Mouse (Mus musculus) kidney, postnatal 14 days (tissue): Measurements from ENCODE around the gene Nppa.
"Not testable (repeated sequence)": the region's sequence is repeated elsewhere in the genome, so short reads cannot be mapped to it uniquely, and the experiment has no call there.

Source experiments
- DNase-seq: peaks from one replicate; pipeline ENCODE4 v3.0.0; 2022; ENCODE audit warnings: mixed read lengths

Nppa gene

GRCm38 (mm10) chr4:148012216-148012615 is 11.7 kb downstream of the Nppa start:
- peak; percentile 42 for DNase-seq

- no peak for DNase-seq
Observed at GRCm38 (mm10) chr4:148015418-148015817, 14.9 kb downstream of the Nppa start.

DNA sequence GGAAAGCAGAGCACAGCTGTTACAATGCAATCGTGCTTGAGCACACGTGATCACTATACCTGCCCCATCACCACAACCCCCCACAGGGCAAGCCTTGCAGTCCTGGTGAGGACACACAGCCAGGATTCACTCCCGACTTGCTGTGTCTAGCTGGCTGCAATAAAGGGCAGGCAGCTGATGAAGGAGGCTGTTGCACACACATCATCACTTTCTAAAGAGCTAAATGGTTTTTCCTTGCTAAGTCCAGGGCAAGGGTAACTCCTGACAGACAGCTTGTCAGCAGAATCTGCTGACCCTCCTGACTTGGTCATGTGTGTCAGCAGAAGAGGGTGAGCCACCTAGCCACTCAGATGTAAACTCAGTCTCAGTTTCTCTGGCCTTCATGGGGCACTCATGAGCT is 16.5 kb downstream of the Nppa start:
- peak; percentile 50 for DNase-seq

DNA sequence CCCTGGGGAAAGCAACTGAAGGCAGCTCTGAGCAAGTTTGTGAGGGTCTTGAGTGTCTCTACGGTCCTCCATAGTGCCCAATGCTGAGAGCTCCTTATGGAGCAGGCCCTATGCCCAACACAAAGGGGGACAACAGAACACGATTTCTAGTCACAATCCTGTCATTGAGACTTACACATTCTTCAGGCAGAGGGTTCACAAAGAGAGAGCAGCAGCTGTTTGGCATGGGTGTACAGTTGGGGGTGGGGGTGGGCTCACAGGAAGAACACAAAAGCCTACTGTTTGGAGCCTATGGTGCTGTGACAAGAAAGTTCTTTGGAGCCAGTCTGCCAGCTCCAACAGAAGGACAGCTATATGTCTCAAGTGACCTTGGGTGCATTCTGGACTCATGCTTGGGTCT is 17.9 kb downstream of the Nppa start:
- DNase-seq, result no peak

GRCm38 (mm10) chr4:148024003-148024402 is 23.5 kb downstream of the Nppa start:
- peak; percentile 67 for DNase-seq

DNA sequence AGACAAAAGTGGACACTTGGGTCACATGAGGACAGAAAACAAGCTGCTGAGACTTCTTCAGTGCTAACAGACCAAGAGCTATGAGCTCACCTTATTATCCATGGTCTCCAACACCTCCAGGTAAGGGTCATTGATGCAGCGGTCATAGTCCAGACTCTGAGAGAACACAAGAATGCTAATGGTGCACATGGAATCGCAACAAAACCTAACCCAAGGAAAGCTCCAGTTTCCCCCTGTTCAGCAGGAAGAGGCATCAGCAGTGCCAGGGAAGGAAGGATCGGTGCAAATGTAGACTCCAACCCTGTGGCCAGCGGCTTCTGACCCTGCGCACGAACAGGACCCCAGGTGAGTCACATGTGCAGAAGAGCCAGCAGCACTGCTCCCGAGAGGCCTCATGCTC is 28.8 kb downstream of the Nppa start:
- DNase-seq, result peak; percentile 33

DNA sequence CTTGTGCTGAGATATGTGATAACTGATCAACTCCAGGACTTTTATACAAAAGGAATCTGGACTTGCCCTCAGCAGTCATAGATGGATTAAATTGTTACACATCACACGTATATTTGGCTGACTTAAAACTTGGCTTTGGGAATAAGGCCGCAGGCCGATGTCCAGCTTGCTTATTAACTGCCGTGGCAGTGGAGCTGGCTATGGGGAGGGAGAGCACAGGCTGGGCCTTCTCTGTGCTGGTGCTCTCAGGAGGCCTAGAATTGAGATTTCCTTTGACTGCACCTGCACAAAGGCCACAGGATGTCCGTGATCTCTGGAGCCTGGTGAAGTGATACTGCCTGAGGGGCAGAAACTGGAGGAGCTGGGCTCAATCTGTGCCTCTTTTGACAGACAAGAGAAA is 30.0 kb downstream of the Nppa start:
- DNase-seq, result peak; percentile 70

DNA sequence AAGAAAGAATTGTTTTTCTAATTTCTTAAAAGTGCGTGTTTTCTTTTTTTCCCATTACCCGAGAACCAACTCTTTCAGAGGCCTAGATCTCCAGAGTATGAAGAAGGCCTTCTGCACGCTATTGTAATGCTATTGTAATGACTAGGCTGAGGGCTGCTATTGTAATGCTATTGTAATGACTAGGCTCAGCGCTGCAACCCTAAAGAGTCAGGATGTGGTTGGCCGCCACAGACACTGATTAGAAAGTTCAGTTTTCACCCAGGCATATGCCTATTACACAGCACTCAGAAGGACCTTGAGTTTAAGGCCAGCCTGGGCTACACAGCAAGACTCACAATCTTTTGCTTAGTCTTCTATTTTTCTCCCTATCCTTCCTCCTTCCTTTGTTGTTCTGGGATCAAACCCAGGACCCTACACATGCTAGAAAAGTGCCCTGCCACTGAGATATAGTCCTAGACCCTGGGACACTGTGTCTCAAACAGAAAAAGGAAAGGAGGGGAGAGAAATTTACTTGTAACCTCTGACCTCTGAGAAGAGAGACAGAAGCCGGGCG is 33.4 kb downstream of the Nppa start:
- DNase-seq, result no peak

DNA sequence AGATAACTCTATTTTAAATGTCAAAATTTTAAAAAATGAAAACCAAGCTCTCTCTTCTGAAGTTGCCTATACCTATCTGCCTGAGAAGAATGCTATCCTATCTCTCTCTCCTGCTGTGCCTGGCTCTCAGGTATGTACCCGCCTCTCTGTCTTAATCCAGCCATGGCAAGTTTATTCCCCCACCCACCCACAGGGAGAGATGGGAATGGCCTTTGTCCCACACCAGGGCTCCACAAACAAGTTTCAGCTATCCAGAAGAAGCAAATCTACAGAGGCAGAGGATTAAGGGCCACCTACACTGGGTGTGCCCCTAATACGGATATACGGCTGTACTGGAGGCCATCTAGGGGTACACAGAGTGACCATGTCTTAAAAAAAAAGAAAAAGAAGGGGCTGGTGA is 34.9 kb downstream of the Nppa start:
- peak; percentile 42 for DNase-seq

DNA sequence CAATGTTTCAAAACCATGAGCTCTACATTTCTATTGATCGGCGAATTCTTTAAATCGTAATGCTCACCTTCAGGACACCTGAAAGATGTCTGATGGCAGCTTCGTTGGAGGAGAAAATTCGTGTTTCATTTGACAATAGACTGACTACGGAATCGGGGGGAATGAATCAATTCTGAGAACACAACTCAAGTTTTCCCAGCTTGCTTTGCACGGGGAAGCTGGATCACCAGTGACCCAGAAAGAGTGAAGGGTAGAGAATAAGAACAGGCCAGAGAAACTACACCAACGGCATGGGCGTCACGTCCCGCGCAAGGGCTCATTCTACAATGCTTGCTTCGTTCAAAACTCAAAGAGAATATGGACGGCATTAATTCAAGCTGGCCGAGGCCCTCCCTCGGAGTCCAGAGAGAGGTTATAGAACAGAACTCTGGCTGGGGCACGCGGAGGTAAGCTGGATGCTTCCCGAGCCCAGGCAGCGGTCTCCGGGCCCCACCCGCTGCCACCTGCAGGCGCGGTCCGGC is 37.6 kb downstream of the Nppa start:
- DNase-seq, result no peak

GRCm38 (mm10) chr4:148038600-148039253 is 38.2 kb downstream of the Nppa start, which contains the start of the genes Clcn6 and Mthfr:
Gene Clcn6, minus strand, starts transcription at chr4:148038821.
Gene Mthfr, plus strand, starts transcription at chr4:148039077.
- peak; percentile 100 for DNase-seq

GRCm38 (mm10) chr4:148039254-148040028 is 38.9 kb downstream of the Nppa start:
- peak; percentile 16 for DNase-seq

- no peak for DNase-seq
Observed at GRCm38 (mm10) chr4:148040029-148040830, 39.7 kb downstream of the Nppa start.

DNA sequence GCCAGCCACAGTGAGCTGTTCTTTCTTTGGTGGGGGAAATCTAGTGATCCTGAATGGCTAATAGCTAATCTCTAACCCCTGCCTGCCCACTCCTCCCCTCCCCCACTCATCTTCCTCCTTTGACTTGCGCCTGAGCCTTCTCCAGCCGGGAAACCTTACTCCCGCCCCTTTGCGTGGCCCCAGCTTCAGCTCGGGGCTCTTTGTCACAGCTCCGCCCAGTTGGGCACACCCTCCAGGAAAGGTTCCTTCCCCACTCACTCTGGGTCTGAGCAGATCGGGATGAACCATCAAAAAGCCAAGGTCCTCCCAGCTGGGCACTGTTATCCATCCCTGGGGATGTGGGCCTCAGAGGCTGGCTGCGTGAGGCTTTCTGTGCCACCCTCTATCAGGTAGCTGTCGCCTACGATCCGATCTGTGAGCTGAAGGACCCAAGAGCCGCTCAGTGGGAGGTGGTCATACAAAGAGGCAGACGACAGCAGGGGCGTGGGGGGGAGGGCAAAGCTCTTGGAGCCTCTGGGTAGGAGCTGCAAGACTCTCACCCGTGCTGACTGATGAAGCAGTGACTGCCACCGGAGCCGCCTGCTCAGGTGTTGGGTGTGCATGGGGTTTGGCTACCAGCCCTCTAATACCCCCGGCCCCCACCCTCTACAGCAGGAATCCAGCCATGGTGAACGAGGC is 40.5 kb downstream of the Nppa start:
- DNase-seq, result peak; percentile 88

- DNase-seq, result peak; percentile 67
Observed at GRCm38 (mm10) chr4:148041611-148042191, 41.2 kb downstream of the Nppa start.

- DNase-seq, result not testable (repeated sequence)
Observed at GRCm38 (mm10) chr4:148043327-148043726, 42.8 kb downstream of the Nppa start.

DNA sequence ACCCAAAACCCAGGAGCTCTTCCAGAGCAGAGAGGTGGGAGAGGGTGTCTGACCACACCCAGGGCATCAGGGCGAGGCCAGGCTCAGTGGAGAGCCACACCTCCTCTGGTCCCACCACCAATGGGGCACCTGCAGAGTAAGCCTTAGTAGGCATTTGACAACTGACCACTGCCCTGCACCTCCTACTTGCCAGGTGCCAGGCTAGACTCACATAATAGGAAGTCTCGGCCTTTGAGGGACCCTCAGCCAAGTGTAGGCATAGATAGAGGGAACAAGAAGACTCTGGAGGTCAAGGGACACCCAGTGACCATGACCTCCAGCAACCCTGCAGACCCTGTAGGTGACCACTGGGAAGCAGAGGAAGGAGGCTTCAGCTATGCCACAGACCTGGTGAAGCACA is 43.6 kb downstream of the Nppa start:
- DNase-seq, result no peak

- no peak for DNase-seq
Observed at GRCm38 (mm10) chr4:148046450-148047031, 46.0 kb downstream of the Nppa start.

- DNase-seq, result not testable (repeated sequence)
Observed at GRCm38 (mm10) chr4:148050396-148050914, 49.9 kb downstream of the Nppa start.

- DNase-seq, result no peak
Observed at GRCm38 (mm10) chr4:148051046-148051776, 50.7 kb downstream of the Nppa start.
